Mouse (Mus musculus): ENCODE measurements around the gene Pan3.
A peak's percentile ranks its signal among the peaks of the same experiment; 100 is the strongest.
"Not testable (repeated sequence)": the region's sequence is repeated elsewhere in the genome, so short reads cannot be mapped to it uniquely, and the experiment has no call there.

Pan3 gene

GRCm38 (mm10) chr5:147489226-147489625 is 59.3 kb downstream of the Pan3 start:
- DNase-seq = no peak

- no peak for DNase-seq
These were observed 60.9 kb downstream of the Pan3 start for GRCm38 (mm10) chr5:147490907-147491306.

GRCm38 (mm10) chr5:147492511-147492910 is 62.5 kb downstream of the Pan3 start:
- no peak for DNase-seq

- no peak for DNase-seq
These were observed 63.2 kb downstream of the Pan3 start for GRCm38 (mm10) chr5:147493205-147493604.

GRCm38 (mm10) chr5:147493685-147494084 is 63.7 kb downstream of the Pan3 start:
- no peak for DNase-seq

- no peak for DNase-seq
These were observed 64.4 kb downstream of the Pan3 start for GRCm38 (mm10) chr5:147494388-147494787.

GRCm38 (mm10) chr5:147494791-147495376 is 64.9 kb downstream of the Pan3 start:
- DNase-seq = no peak

- no peak for DNase-seq
These were observed 66.0 kb downstream of the Pan3 start for GRCm38 (mm10) chr5:147495961-147496360.

GRCm38 (mm10) chr5:147496921-147497320 is 67.0 kb downstream of the Pan3 start:
- peak; percentile 53 to 75 for DNase-seq

GRCm38 (mm10) chr5:147497714-147498113 is 67.8 kb downstream of the Pan3 start:
- DNase-seq = no peak

GRCm38 (mm10) chr5:147501456-147501998 is 71.6 kb downstream of the Pan3 start:
- no peak for DNase-seq

- no peak for DNase-seq
These were observed 73.0 kb downstream of the Pan3 start for GRCm38 (mm10) chr5:147502921-147503320.

- no peak for DNase-seq
These were observed 81.4 kb downstream of the Pan3 start for GRCm38 (mm10) chr5:147511350-147511749.

GRCm38 (mm10) chr5:147527006-147527405 is 97.0 kb downstream of the Pan3 start:
- no peak for DNase-seq

GRCm38 (mm10) chr5:147527788-147528187 is 97.8 kb downstream of the Pan3 start:
- no peak for DNase-seq

- no peak for DNase-seq
These were observed 102.1 kb downstream of the Pan3 start for GRCm38 (mm10) chr5:147532031-147532430.

- no peak for DNase-seq
These were observed 109.4 kb downstream of the Pan3 start for GRCm38 (mm10) chr5:147539409-147539808.

GRCm38 (mm10) chr5:147539815-147540214 is 109.9 kb downstream of the Pan3 start:
- DNase-seq = no peak

GRCm38 (mm10) chr5:147542291-147542690 is 112.3 kb downstream of the Pan3 start:
- DNase-seq = no peak

GRCm38 (mm10) chr5:147545731-147546241 is 115.8 kb downstream of the Pan3 start:
- peak; percentile 60 to 68 for DNase-seq

- peak; percentile 40 to 78 for DNase-seq
These were observed 119.2 kb downstream of the Pan3 start for GRCm38 (mm10) chr5:147549016-147549755.

GRCm38 (mm10) chr5:147551879-147552627 is 122.1 kb downstream of the Pan3 start:
- peak; percentile 43 to 81 for DNase-seq

GRCm38 (mm10) chr5:147557641-147558040 is 127.7 kb downstream of the Pan3 start:
- DNase-seq = not testable (repeated sequence)

Measured in kidney, postnatal 25 days (tissue).